Mouse (Mus musculus) testis, adult 2 months (tissue): ENCODE measurements around the gene Fastk.

Experiments used
- CTCF ChIP-seq: fragments of 200-500 bp; IDR thresholded peaks from 2 replicates; pipeline ENCODE4 v1.5.1; 2012; ENCODE audit warnings: low read depth, mild to moderate bottlenecking, inconsistent platforms, low read length, moderate library complexity; ENCODE audit not compliant: control insufficient read depth, insufficient read depth, insufficient replicate concordance
- POLR2A ChIP-seq: fragments of 200-500 bp; IDR thresholded peaks from 2 replicates; pipeline ENCODE4 v1.6.1; 2012; ENCODE audit warnings: low read depth, mild to moderate bottlenecking, inconsistent platforms, low read length, moderate library complexity; ENCODE audit not compliant: control insufficient read depth

DNA sequence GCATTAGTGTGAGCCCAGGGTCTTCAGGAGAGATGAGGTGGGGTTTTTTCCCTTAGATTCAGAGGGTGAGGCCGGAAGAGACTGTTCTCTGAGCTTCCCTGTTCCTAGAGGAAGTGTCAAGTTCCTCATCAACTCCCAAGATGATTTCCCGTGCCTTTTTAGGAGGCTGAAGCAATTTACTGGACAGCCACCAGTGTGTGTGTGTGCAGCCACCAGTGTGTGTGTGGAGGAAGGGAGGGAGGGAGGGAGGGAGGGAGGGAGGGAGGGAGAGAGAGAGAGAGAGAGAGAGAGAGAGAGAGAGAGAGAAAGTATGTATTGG, 8.9 kb upstream of the Fastk start:
- TF ChIP-seq CTCF = no peak
- no peak for TF ChIP-seq POLR2A
